Mouse (Mus musculus): ENCODE results near the gene Fahd1. TPM values are rescaled to one million over a fixed set of nuclear protein-coding genes. Genes with fewer than 3 reads are reported as not detected.

Fahd1 gene
- polyA plus RNA-seq, 1 experiment from 2014 or later, result 47.2 TPM

DNA sequence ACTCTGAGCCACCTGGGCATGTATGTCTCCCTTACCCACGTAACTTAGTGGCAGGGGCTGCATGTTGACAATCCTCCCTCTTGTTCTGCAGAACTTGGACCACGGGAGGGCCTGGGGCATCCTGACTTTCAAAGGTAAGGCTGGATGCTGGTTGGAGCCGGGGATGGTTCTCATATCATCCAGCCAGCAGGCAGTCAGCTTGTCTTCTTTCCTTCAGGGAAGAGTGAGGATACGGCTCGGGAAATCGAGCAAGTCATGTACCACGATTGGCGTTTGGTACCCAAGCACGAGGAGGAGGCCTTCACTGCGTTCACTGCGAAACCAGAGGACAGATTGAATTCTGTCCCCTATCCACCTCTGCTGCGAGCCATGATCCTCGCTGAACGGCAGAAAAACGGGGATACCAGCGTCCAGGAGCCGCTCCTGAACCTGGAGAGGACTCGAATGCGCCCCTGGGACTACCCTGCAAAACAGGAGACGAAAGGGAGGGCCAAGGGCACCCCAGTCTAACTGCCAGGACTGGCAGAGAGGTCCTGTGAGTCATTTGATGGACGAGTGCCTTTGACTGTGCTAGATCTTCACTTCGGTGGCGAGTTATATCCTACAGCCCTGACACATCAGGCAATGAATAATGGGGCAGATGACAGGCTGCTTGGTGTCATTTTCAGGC is 45.5 kb upstream of the Fahd1 start:
- peak overlapping the region; percentile 91 for H3K9ac ChIP-seq (ENCODE audit: low read length)
- H3K4me1 ChIP-seq (ENCODE audit: control insufficient read depth in 2 of 2, insufficient read depth in 2 of 2, low read length in 2 of 2), result peaks cover 13 to 36% of the 10 kb centered on the region in 2 experiments
- WGBS, result 14% methylated on average over 23 of the region's 23 CpGs
- H3K4me3 ChIP-seq (ENCODE audit: control insufficient read depth in 1 of 2, insufficient read depth in 1 of 2, low read depth in 1 of 2, low read length in 2 of 2), result peak overlapping the region; percentile 69 to 81
- H3K4me2 ChIP-seq (ENCODE audit: low read length), result peak overlapping the region; percentile 72
- H3K9me3 ChIP-seq (ENCODE audit: control insufficient read depth, low read length), result no peaks in the 10 kb centered on the region
- no peaks in the 10 kb centered on the region for H3K27me3 ChIP-seq (ENCODE audit: control insufficient read depth, insufficient read depth, low read length)
- ATAC-seq (ENCODE audit: insufficient number of reproducible peaks, insufficient read depth, low FRiP score, low read depth), result no peak; the same call in 1 of the 2 replicates
- H3K27ac ChIP-seq (replicated peaks in 1 of 2; ENCODE audit: control insufficient read depth in 1 of 2, insufficient read depth in 1 of 2, low read depth in 2 of 2, low read length in 2 of 2), result peak overlapping the region; percentile 75 to 84
- H3K36me3 ChIP-seq (ENCODE audit: control insufficient read depth, insufficient read depth, low read length), result peaks cover 70% of the 10 kb centered on the region

GRCm38 (mm10) chr17:24894995-24895547 is 44.9 kb upstream of the Fahd1 start, which contains the start of the genes Eme2 and Mrps34:
Gene Eme2 (minus strand): TSS chr17:24895087.
Gene Mrps34 (plus strand): TSS chr17:24895116.
- peak within 1 kb of the TSS; percentile 91 for H3K9ac ChIP-seq (ENCODE audit: low read length)
- H3K36me3 ChIP-seq (ENCODE audit: control insufficient read depth, insufficient read depth, low read length), result peaks cover 70% of the 10 kb centered on the region
- under 1% methylated on average over 62 of the region's 62 CpGs for WGBS
- H3K4me2 ChIP-seq (ENCODE audit: low read length), result peak within 1 kb of the TSS; percentile 72
- H3K27ac ChIP-seq (replicated peaks in 1 of 2; ENCODE audit: control insufficient read depth in 1 of 2, insufficient read depth in 1 of 2, low read depth in 2 of 2, low read length in 2 of 2), result peak within 1 kb of the TSS; percentile 75 to 84
- H3K27me3 ChIP-seq (ENCODE audit: control insufficient read depth, insufficient read depth, low read length), result no peaks in the 10 kb centered on the region
- peak within 1 kb of the TSS; percentile 69 to 81 for H3K4me3 ChIP-seq (ENCODE audit: control insufficient read depth in 1 of 2, insufficient read depth in 1 of 2, low read depth in 1 of 2, low read length in 2 of 2)
- peak; percentile 34; the same call in 1 of the 2 replicates for ATAC-seq (ENCODE audit: insufficient number of reproducible peaks, insufficient read depth, low FRiP score, low read depth)
- peaks cover 13 to 36% of the 10 kb centered on the region in 2 experiments for H3K4me1 ChIP-seq (ENCODE audit: control insufficient read depth in 2 of 2, insufficient read depth in 2 of 2, low read length in 2 of 2)
- H3K9me3 ChIP-seq (ENCODE audit: control insufficient read depth, low read length), result no peaks in the 10 kb centered on the region

DNA sequence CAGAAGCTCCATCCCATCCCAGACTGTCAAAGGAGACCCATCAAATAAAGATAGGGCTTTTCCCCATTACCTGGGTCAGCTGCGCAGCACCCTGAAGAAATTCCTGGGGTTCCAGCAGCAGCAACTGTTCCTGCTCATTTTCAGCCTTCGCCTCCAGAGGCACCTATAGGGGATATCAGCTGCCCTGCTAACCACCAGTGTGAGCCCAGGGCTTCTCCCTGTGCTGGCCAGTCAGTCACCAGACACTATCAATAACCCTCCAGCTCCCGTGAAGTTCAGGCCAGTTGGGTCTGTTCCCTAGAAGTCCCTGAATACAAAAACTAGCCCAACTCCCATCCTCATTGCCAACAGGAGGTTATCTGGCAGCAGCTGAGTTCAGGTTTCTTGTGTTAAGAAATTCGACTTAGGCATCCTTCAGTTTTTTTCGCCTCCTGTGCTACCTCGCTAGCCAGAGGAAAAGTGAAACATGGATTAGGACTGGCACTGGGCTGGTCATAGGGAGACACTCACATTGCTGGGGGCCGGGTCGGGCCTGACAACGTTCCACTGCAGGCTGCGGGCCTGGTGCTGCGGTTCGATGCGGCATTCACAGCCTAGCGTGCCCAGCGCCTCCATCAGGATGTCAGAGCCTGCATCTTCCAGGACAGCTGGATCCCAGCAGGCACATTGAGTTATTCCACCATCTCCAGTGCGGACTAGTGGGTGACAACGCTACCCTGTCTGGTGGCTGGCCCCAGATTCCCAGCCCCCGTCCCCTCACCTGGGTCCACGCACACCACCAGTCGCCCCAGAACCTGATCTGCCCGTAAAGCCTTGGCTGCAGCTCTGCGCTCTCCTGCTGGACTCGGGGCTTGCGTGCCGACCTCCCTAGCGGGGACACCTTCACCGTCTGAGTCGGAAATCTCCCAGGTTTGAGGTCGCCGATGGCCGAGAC is 44.2 kb upstream of the Fahd1 start:
- Histone ChIP-seq H3K27ac (replicated peaks in 1 of 2; ENCODE audit: control insufficient read depth in 1 of 2, insufficient read depth in 1 of 2, low read depth in 2 of 2, low read length in 2 of 2) (peak overlapping the region; percentile 68 to 84), H3K36me3 (ENCODE audit: control insufficient read depth, insufficient read depth, low read length) (peaks cover 70% of the 10 kb centered on the region), H3K4me2 (ENCODE audit: low read length) (peak overlapping the region; percentile 72), H3K4me3 (ENCODE audit: control insufficient read depth in 1 of 2, insufficient read depth in 1 of 2, low read depth in 1 of 2, low read length in 2 of 2) (peak overlapping the region; percentile 69 to 81), H3K9ac (ENCODE audit: low read length) (peak overlapping the region; percentile 91), H3K4me1 (ENCODE audit: control insufficient read depth in 2 of 2, insufficient read depth in 2 of 2, low read length in 2 of 2) (peaks cover 13 to 34% of the 10 kb centered on the region in 2 experiments), H3K9me3 (ENCODE audit: control insufficient read depth, low read length) (no peaks in the 10 kb centered on the region), H3K27me3 (ENCODE audit: control insufficient read depth, insufficient read depth, low read length) (no peaks in the 10 kb centered on the region)
- ATAC-seq (ENCODE audit: insufficient number of reproducible peaks, insufficient read depth, low FRiP score, low read depth), result no peak
- WGBS, result 9% methylated on average over 31 of the region's 31 CpGs

DNA sequence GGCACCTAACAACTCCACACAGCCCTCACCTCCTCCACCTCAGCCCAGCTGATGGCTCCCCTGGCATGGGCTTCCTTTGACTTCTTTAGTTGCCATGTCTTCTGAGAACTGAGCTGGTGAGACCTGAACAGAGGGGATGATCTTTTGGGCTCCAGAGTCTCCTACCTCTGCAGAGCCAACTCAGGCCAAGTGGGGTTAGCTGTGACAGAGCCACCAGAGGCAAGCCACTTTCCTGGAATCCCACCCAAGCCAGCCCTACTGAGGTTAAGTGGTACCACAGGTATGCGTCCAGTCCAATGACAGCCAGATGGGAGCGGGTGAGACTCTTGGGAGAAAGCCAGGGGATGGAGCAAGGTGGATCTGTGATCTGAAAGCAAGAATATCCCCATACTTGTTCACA is 43.1 kb upstream of the Fahd1 start:
- Histone ChIP-seq H3K4me3 (ENCODE audit: control insufficient read depth in 1 of 2, insufficient read depth in 1 of 2, low read depth in 1 of 2, low read length in 2 of 2) (no peak overlapping the region), H3K27ac (replicated peaks in 1 of 2; ENCODE audit: control insufficient read depth in 1 of 2, insufficient read depth in 1 of 2, low read depth in 2 of 2, low read length in 2 of 2) (no peak overlapping the region), H3K9me3 (ENCODE audit: control insufficient read depth, low read length) (no peaks in the 10 kb centered on the region), H3K9ac (ENCODE audit: low read length) (no peak overlapping the region), H3K27me3 (ENCODE audit: control insufficient read depth, insufficient read depth, low read length) (no peaks in the 10 kb centered on the region), H3K4me2 (ENCODE audit: low read length) (no peak overlapping the region), H3K36me3 (ENCODE audit: control insufficient read depth, insufficient read depth, low read length) (peaks cover 70% of the 10 kb centered on the region), H3K4me1 (ENCODE audit: control insufficient read depth in 2 of 2, insufficient read depth in 2 of 2, low read length in 2 of 2) (peaks cover 13 to 27% of the 10 kb centered on the region in 2 experiments)
- no peak for ATAC-seq (ENCODE audit: insufficient number of reproducible peaks, insufficient read depth, low FRiP score, low read depth)
- WGBS, result 95% methylated on average over 2 of the region's 2 CpGs

- ATAC-seq (ENCODE audit: insufficient number of reproducible peaks, insufficient read depth, low FRiP score, low read depth), result no peak
- H3K4me2 ChIP-seq (ENCODE audit: low read length), result no peak overlapping the region
- WGBS, result 89% methylated on average over 12 of the region's 12 CpGs
- H3K36me3 ChIP-seq (ENCODE audit: control insufficient read depth, insufficient read depth, low read length), result peaks cover 70% of the 10 kb centered on the region
- no peak overlapping the region for H3K27ac ChIP-seq (replicated peaks in 1 of 2; ENCODE audit: control insufficient read depth in 1 of 2, insufficient read depth in 1 of 2, low read depth in 2 of 2, low read length in 2 of 2)
- no peak overlapping the region for H3K4me3 ChIP-seq (ENCODE audit: control insufficient read depth in 1 of 2, insufficient read depth in 1 of 2, low read depth in 1 of 2, low read length in 2 of 2)
- H3K9ac ChIP-seq (ENCODE audit: low read length), result no peak overlapping the region
- no peaks in the 10 kb centered on the region for H3K9me3 ChIP-seq (ENCODE audit: control insufficient read depth, low read length)
- peaks cover 14 to 27% of the 10 kb centered on the region in 2 experiments for H3K4me1 ChIP-seq (ENCODE audit: control insufficient read depth in 2 of 2, insufficient read depth in 2 of 2, low read length in 2 of 2)
- H3K27me3 ChIP-seq (ENCODE audit: control insufficient read depth, insufficient read depth, low read length), result no peaks in the 10 kb centered on the region
These were observed 42.6 kb upstream of the Fahd1 start for GRCm38 (mm10) chr17:24892785-24893184.

DNA sequence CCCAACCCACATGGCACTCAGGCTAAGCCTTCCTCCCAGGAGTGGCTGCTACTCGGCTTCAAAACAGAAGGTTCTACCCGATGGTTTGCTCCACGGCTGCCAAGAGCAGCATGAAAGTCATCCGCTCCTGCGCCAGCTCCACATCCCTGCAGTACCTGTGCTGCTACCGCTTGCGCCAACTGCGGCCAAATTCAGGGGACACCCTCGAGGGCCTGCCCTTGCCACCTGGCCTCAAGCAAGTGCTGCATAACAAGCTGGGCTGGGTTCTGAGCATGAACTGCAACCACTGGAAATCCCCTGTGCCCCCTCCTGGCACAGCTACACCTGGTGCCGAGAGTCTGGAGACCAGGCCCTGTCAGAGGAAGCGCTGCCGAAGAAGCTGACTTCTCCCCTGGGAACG is 41.2 kb upstream of the Fahd1 start:
- ATAC-seq (ENCODE audit: insufficient number of reproducible peaks, insufficient read depth, low FRiP score, low read depth), result no peak
- 82% methylated on average over 12 of the region's 13 CpGs for WGBS
- H3K36me3 ChIP-seq (ENCODE audit: control insufficient read depth, insufficient read depth, low read length), result peaks cover 62% of the 10 kb centered on the region

More for the DNA sequence above, 41.2 kb upstream of the Fahd1 start:
- H3K4me1 ChIP-seq (ENCODE audit: control insufficient read depth in 2 of 2, insufficient read depth in 2 of 2, low read length in 2 of 2), result peaks cover 14 to 26% of the 10 kb centered on the region in 2 experiments
- H3K27me3 ChIP-seq (ENCODE audit: control insufficient read depth, insufficient read depth, low read length), result no peaks in the 10 kb centered on the region
- H3K4me3 ChIP-seq (ENCODE audit: control insufficient read depth in 1 of 2, insufficient read depth in 1 of 2, low read depth in 1 of 2, low read length in 2 of 2), result no peak overlapping the region
- no peaks in the 10 kb centered on the region for H3K9me3 ChIP-seq (ENCODE audit: control insufficient read depth, low read length)
- H3K27ac ChIP-seq (replicated peaks in 1 of 2; ENCODE audit: control insufficient read depth in 1 of 2, insufficient read depth in 1 of 2, low read depth in 2 of 2, low read length in 2 of 2), result no peak overlapping the region
- H3K9ac ChIP-seq (ENCODE audit: low read length), result no peak overlapping the region
- H3K4me2 ChIP-seq (ENCODE audit: low read length), result no peak overlapping the region
